Mouse (Mus musculus) subcutaneous adipose tissue, adult 2 months (tissue): ENCODE data around the gene Hexim1. TPM values are rescaled to one million over a fixed set of nuclear protein-coding genes. Genes with fewer than 3 reads are reported as not detected.

Experiments used
- polyA plus RNA-seq: library from polyadenylated mRNA; depleted of rRNA; stranded (reverse); fragments of >200 nt; gene quantifications from 2 replicates; pipeline ENCODE4 v1.2.3, GENCODE M21; 2012; ENCODE audit warnings: low replicate concordance; rRNA removed

The Hexim1 gene
- 19.2 and 30.7 TPM in 2 replicates for polyA plus RNA-seq

GRCm38 (mm10) chr11:103116008-103116818 is at the start of gene Hexim1:
TSS of gene Hexim1 (plus strand) at chr11:103116231.

DNA sequence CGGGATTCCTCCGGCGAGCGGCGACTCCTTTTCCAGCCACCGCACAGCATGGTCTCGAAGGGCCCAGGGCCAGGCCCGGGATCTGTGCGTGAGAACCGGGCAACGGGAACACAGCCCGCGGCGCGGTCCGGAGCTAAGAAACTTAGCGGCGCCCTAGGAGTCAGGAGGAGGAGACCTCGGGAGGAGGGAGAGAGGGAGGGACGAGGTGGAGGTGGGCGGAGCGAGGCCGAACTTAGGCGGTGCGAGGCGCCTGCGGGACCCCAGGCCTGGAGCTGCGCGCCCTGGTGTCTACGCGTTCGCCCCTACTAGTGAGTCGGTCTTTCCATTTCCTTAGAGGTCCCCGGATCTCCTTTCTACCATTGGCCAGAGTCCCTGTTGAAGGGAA is 14.6 kb upstream of the Hexim1 start, which contains the start of the genes Plcd3 and Acbd4:
Plcd3 (minus strand) TSS at position 178 of the 385 bp plus-strand sequence.
Acbd4 (plus strand) TSS at position 202 of the 385 bp plus-strand sequence.

GRCm38 (mm10) chr11:103131701-103132575 is 15.9 kb downstream of the Hexim1 start, which contains the start of gene Hexim2:
TSS of gene Hexim2 (plus strand) at chr11:103132429.

Other genes with a start within 250 kb of the Hexim1 start
- 68.8 and 102 TPM in 2 replicates for gene Eftud2, start 235.2 kb upstream of the Hexim1 start, polyA plus RNA-seq
- 0.10 and 0.22 TPM in 2 replicates for gene Ccdc103, start 235.0 kb upstream of the Hexim1 start, polyA plus RNA-seq
- not detected in 2 replicates for gene Fam187a, start 231.1 kb upstream of the Hexim1 start, polyA plus RNA-seq
- gene Gfap, start 215.3 kb upstream of the Hexim1 start, polyA plus RNA-seq, result 0.06 and 2.0 TPM in 2 replicates
- 0.70 and 5.4 TPM in 2 replicates for gene Kif18b, start 191.1 kb upstream of the Hexim1 start, polyA plus RNA-seq
- gene C1ql1, start 169.5 kb upstream of the Hexim1 start, polyA plus RNA-seq, result 1.4 TPM in 1 of 2 replicates, not detected in the other
- gene Nmt1, start 88.0 kb upstream of the Hexim1 start, polyA plus RNA-seq, result 62.6 and 79.6 TPM in 2 replicates
- gene Dcakd, start 87.9 kb upstream of the Hexim1 start, polyA plus RNA-seq, result 73.9 and 113 TPM in 2 replicates
- 17.3 and 39.0 TPM in 2 replicates for gene Plcd3, start 14.6 kb upstream of the Hexim1 start, polyA plus RNA-seq
- gene Acbd4, start 14.5 kb upstream of the Hexim1 start, polyA plus RNA-seq, result 112 and 241 TPM in 2 replicates
- gene Hexim2, start 16.2 kb downstream of the Hexim1 start, polyA plus RNA-seq, result 6.4 and 7.4 TPM in 2 replicates
- 15.2 and 22.9 TPM in 2 replicates for gene Fmnl1, start 54.9 kb downstream of the Hexim1 start, polyA plus RNA-seq
- gene 1700023F06Rik, start 92.3 kb downstream of the Hexim1 start, polyA plus RNA-seq, result 0.24 and 0.34 TPM in 2 replicates
- gene Spata32, start 102.2 kb downstream of the Hexim1 start, polyA plus RNA-seq, result not detected in 2 replicates
- gene Map3k14, start 151.2 kb downstream of the Hexim1 start, polyA plus RNA-seq, result 6.4 and 18.6 TPM in 2 replicates
- gene Arhgap27, start 247.5 kb downstream of the Hexim1 start, polyA plus RNA-seq, result 24.3 and 30.8 TPM in 2 replicates